Mouse (Mus musculus): ENCODE measurements around the gene Fat1. TPM values are rescaled to one million over a fixed set of nuclear protein-coding genes. Genes with fewer than 3 reads are reported as not detected.

Gene Fat1
- polyA plus RNA-seq, 1 experiment from 2014 or later, result 8.6 TPM

- Histone ChIP-seq H3K4me2 (replicated peaks; ENCODE audit: low read depth) (no peak overlapping the region), H3K36me3 (ENCODE audit: control insufficient read depth, insufficient read depth, low read length) (no peaks in the 10 kb centered on the region), H3K4me1 (replicated peaks; ENCODE audit: control insufficient read depth, insufficient read depth) (peaks cover 6% of the 10 kb centered on the region), H3K27ac (replicated peaks) (0 out of 2 replicates have a peak overlapping the region, but pooled peaks have one; percentile 40), H3K9ac (ENCODE audit: low read length) (no peak overlapping the region), H3K9me3 (ENCODE audit: control insufficient read depth, low read length) (no peaks in the 10 kb centered on the region), H3K27me3 (ENCODE audit: control insufficient read depth, insufficient read depth, low read length) (no peaks in the 10 kb centered on the region), H3K4me3 (ENCODE audit: low read depth, low read length) (no peak overlapping the region)
- TF ChIP-seq EP300 (optimal IDR thresholded peaks at IDR 0.05), result no peak
- 54% methylated on average over 4 of the region's 4 CpGs for WGBS
- no peak for DNase-seq (ENCODE audit: low spot score)
- ATAC-seq (ENCODE audit: low FRiP score, low TSS enrichment), result peak; percentile 55; the same call in 1 of the 2 replicates
These were observed 40.4 kb downstream of the Fat1 start for GRCm38 (mm10) chr8:44975654-44976053.

GRCm38 (mm10) chr8:44978622-44979021 lies 43.4 kb downstream of the Fat1 start:
- Histone ChIP-seq H3K9me3 (ENCODE audit: control insufficient read depth, low read length) (no peaks in the 10 kb centered on the region), H3K27ac (replicated peaks) (peak overlapping the region; percentile 63), H3K4me1 (replicated peaks; ENCODE audit: control insufficient read depth, insufficient read depth) (peaks cover 3% of the 10 kb centered on the region), H3K27me3 (ENCODE audit: control insufficient read depth, insufficient read depth, low read length) (no peaks in the 10 kb centered on the region), H3K4me3 (ENCODE audit: low read depth, low read length) (no peak overlapping the region), H3K9ac (ENCODE audit: low read length) (no peak overlapping the region), H3K36me3 (ENCODE audit: control insufficient read depth, insufficient read depth, low read length) (no peaks in the 10 kb centered on the region), H3K4me2 (replicated peaks; ENCODE audit: low read depth) (no peak overlapping the region)
- no peak for DNase-seq (ENCODE audit: low spot score)
- TF ChIP-seq EP300 (optimal IDR thresholded peaks at IDR 0.05), result no peak
- TF ChIP-seq CTCF (IDR thresholded peaks at IDR 0.05; ENCODE audit: low read depth), result no peak
- ATAC-seq (ENCODE audit: low FRiP score, low TSS enrichment), result peak; percentile 66; the same call in 1 of the 2 replicates
- WGBS, result 43% methylated on average over 9 of the region's 9 CpGs

- 33% methylated on average over 6 of the region's 6 CpGs for WGBS
- Histone ChIP-seq H3K9ac (ENCODE audit: low read length) (no peak overlapping the region), H3K4me1 (replicated peaks; ENCODE audit: control insufficient read depth, insufficient read depth) (peaks cover 3% of the 10 kb centered on the region), H3K36me3 (ENCODE audit: control insufficient read depth, insufficient read depth, low read length) (no peaks in the 10 kb centered on the region), H3K27me3 (ENCODE audit: control insufficient read depth, insufficient read depth, low read length) (no peaks in the 10 kb centered on the region), H3K9me3 (ENCODE audit: control insufficient read depth, low read length) (no peaks in the 10 kb centered on the region), H3K27ac (replicated peaks) (peak overlapping the region; percentile 63), H3K4me3 (ENCODE audit: low read depth, low read length) (no peak overlapping the region), H3K4me2 (replicated peaks; ENCODE audit: low read depth) (no peak overlapping the region)
- peak; percentile 6 for TF ChIP-seq EP300 (optimal IDR thresholded peaks at IDR 0.05)
- no peak for TF ChIP-seq CTCF (IDR thresholded peaks at IDR 0.05; ENCODE audit: low read depth)
- no peak for DNase-seq (ENCODE audit: low spot score)
- no peak for ATAC-seq (ENCODE audit: low FRiP score, low TSS enrichment)
These were observed 44.0 kb downstream of the Fat1 start for GRCm38 (mm10) chr8:44979245-44979644.

- no peak overlapping the region for H3K4me2 ChIP-seq (replicated peaks; ENCODE audit: low read depth)
- TF ChIP-seq CTCF (IDR thresholded peaks at IDR 0.05; ENCODE audit: low read depth) (no peak), EP300 (optimal IDR thresholded peaks at IDR 0.05) (no peak)
- H3K27ac ChIP-seq (replicated peaks), result peak overlapping the region; percentile 75
- DNase-seq (ENCODE audit: low spot score) (peak; percentile 71), ATAC-seq (ENCODE audit: low FRiP score, low TSS enrichment) (peak; percentile 85)
- no peak overlapping the region for H3K4me3 ChIP-seq (ENCODE audit: low read depth, low read length)
- H3K4me1 ChIP-seq (replicated peaks; ENCODE audit: control insufficient read depth, insufficient read depth), result no peaks in the 10 kb centered on the region; the same call in none of the 2 replicates
- WGBS, result 28% methylated on average over 12 of the region's 12 CpGs
- H3K9me3 ChIP-seq (ENCODE audit: control insufficient read depth, low read length), result no peaks in the 10 kb centered on the region
- H3K36me3 ChIP-seq (ENCODE audit: control insufficient read depth, insufficient read depth, low read length), result no peaks in the 10 kb centered on the region
- H3K27me3 ChIP-seq (ENCODE audit: control insufficient read depth, insufficient read depth, low read length), result no peaks in the 10 kb centered on the region
- no peak overlapping the region for H3K9ac ChIP-seq (ENCODE audit: low read length)
These were observed 44.8 kb downstream of the Fat1 start for GRCm38 (mm10) chr8:44980030-44980429.

- no peak overlapping the region for H3K4me3 ChIP-seq (ENCODE audit: low read depth, low read length)
- no peaks in the 10 kb centered on the region for H3K27me3 ChIP-seq (ENCODE audit: control insufficient read depth, insufficient read depth, low read length)
- H3K27ac ChIP-seq (replicated peaks), result no peak overlapping the region
- H3K9ac ChIP-seq (ENCODE audit: low read length), result no peak overlapping the region
- ATAC-seq (ENCODE audit: low FRiP score, low TSS enrichment) (peak; percentile 50; the same call in 1 of the 2 replicates), DNase-seq (ENCODE audit: low spot score) (no peak)
- H3K36me3 ChIP-seq (ENCODE audit: control insufficient read depth, insufficient read depth, low read length), result no peaks in the 10 kb centered on the region; the same call in 1 of the 2 replicates
- TF ChIP-seq CTCF (IDR thresholded peaks at IDR 0.05; ENCODE audit: low read depth) (peak; percentile 75), EP300 (optimal IDR thresholded peaks at IDR 0.05) (no peak)
- no peaks in the 10 kb centered on the region for H3K9me3 ChIP-seq (ENCODE audit: control insufficient read depth, low read length)
- 25% methylated on average over 10 of the region's 10 CpGs for WGBS
- H3K4me2 ChIP-seq (replicated peaks; ENCODE audit: low read depth), result no peak overlapping the region
- H3K4me1 ChIP-seq (replicated peaks; ENCODE audit: control insufficient read depth, insufficient read depth), result no peaks in the 10 kb centered on the region
These were observed 50.4 kb downstream of the Fat1 start for GRCm38 (mm10) chr8:44985326-44986288.

All from stomach, postnatal 0 days (tissue).